ENCODE assay signal across 11 mouse cellular contexts in genomic region chr2:25186575-25186930, GRCm38 (mm10). TPM values are rescaled to one million over a fixed set of nuclear protein-coding genes. Genes with fewer than 3 reads are reported as not detected.
DNase-seq lines count a peak whose midpoint lies in the region; ATAC-seq lines count a peak whose summit lies in the region.
"Had no signal": no experiment of that assay in that cellular context is flagged by ENCODE, and none has a peak within 500 bp of the region (broad histone marks: within the 10 kb centered on the region; RNA-seq: fewer than 3 reads in every experiment).

No protein-coding gene starts in this region.

- H3K36me3 ChIP-seq in heart, embryonic 15.5 days, result no peaks in the 10 kb centered on the region
- H3K36me3 ChIP-seq in embryonic facial prominence, embryonic 13.5 days, result no peaks in the 10 kb centered on the region
- H3K36me3 ChIP-seq in intestine, embryonic 14.5 days (ENCODE audit: control insufficient read depth, insufficient read depth, low read length), result no peaks in the 10 kb centered on the region
- no peaks in the 10 kb centered on the region for H3K36me3 ChIP-seq in midbrain, embryonic 15.5 days (replicated peaks)

- ATAC-seq in heart, embryonic 15.5 days (replicated peaks; ENCODE audit: insufficient number of reproducible peaks, insufficient read depth, low FRiP score, low read depth), result no peak
- ATAC-seq in embryonic facial prominence, embryonic 13.5 days (ENCODE audit: insufficient number of reproducible peaks, insufficient read depth, low FRiP score, low TSS enrichment, low read depth), result 0 out of 2 replicates have a peak, but pooled peaks have one; percentile 8
- ATAC-seq in intestine, embryonic 14.5 days (replicated peaks; ENCODE audit: low FRiP score, low TSS enrichment, low read depth), result no peak; the same call in 1 of the 2 replicates
- ATAC-seq in midbrain, embryonic 15.5 days (replicated peaks), result no peak; the same call in 1 of the 2 replicates

- H3K9ac ChIP-seq in heart, embryonic 15.5 days, result no peak overlapping the region
- no peak overlapping the region for H3K9ac ChIP-seq in embryonic facial prominence, embryonic 13.5 days
- H3K9ac ChIP-seq in intestine, embryonic 14.5 days (ENCODE audit: low read length), result no peak overlapping the region
- H3K9ac ChIP-seq in midbrain, embryonic 15.5 days, result no peak overlapping the region

- WGBS in heart, embryonic 15.5 days, result 30% methylated on average over 5 of the region's 5 CpGs
- WGBS in embryonic facial prominence, embryonic 13.5 days, result 24% methylated on average over 5 of the region's 5 CpGs
- 33% methylated on average over 5 of the region's 5 CpGs for WGBS in intestine, embryonic 14.5 days
- 25% methylated on average over 5 of the region's 5 CpGs for WGBS in midbrain, embryonic 15.5 days

- intact Hi-C loops in left cerebral cortex, postnatal 14 days (cut with DNase I), result no loop called here
- intact Hi-C loops in gastrocnemius, postnatal 14 days (cut with DNase I; ENCODE audit: low total_unique reads), result no loop called here

- no peak for DNase-seq in heart, adult 8-10 months (ENCODE audit: low spot score)
- no peak for DNase-seq in intestine, embryonic 14.5 days (ENCODE audit: low spot score)
- no peak for DNase-seq in left cerebral cortex, postnatal 14 days (ENCODE audit: low spot score in 2 of 2)
- no peak for DNase-seq in MN1 (ENCODE audit: low spot score)
- no peak for DNase-seq in gastrocnemius, postnatal 14 days

- peaks cover 9% of the 10 kb centered on the region; the same call in 1 of the 2 replicates for H3K27me3 ChIP-seq in heart, embryonic 15.5 days
- H3K27me3 ChIP-seq in embryonic facial prominence, embryonic 13.5 days, result peaks cover 55% of the 10 kb centered on the region
- H3K27me3 ChIP-seq in intestine, embryonic 14.5 days (replicated peaks; ENCODE audit: control insufficient read depth, insufficient read depth, low read length), result peaks cover 38% of the 10 kb centered on the region
- H3K27me3 ChIP-seq in midbrain, embryonic 15.5 days (replicated peaks), result no peaks in the 10 kb centered on the region

- peak overlapping the region; percentile 93 for H3K4me2 ChIP-seq in heart, embryonic 15.5 days
- peak overlapping the region; percentile 89 for H3K4me2 ChIP-seq in embryonic facial prominence, embryonic 13.5 days
- H3K4me2 ChIP-seq in intestine, embryonic 14.5 days (ENCODE audit: low read length), result peak overlapping the region; percentile 94
- H3K4me2 ChIP-seq in midbrain, embryonic 15.5 days, result peak overlapping the region; percentile 82

- H3K4me3 ChIP-seq in heart, embryonic 15.5 days, result peak overlapping the region; percentile 59
- H3K4me3 ChIP-seq in embryonic facial prominence, embryonic 13.5 days, result peak overlapping the region; percentile 54
- 0 out of 2 replicates have a peak overlapping the region, but pooled peaks have one; percentile 33 for H3K4me3 ChIP-seq in intestine, embryonic 14.5 days (ENCODE audit: low read depth, low read length)
- H3K4me3 ChIP-seq in midbrain, embryonic 15.5 days, result peak overlapping the region; percentile 45
- H3K4me3 ChIP-seq: myocyte had no signal

- H3K4me1 ChIP-seq in heart, embryonic 15.5 days (replicated peaks), result peaks cover 32% of the 10 kb centered on the region
- peaks cover 10% of the 10 kb centered on the region for H3K4me1 ChIP-seq in embryonic facial prominence, embryonic 13.5 days
- peaks cover 16% of the 10 kb centered on the region; the same call in 1 of the 2 replicates for H3K4me1 ChIP-seq in intestine, embryonic 14.5 days (replicated peaks; ENCODE audit: control insufficient read depth, insufficient read depth, low read length)
- peaks cover 23% of the 10 kb centered on the region for H3K4me1 ChIP-seq in midbrain, embryonic 15.5 days

- H3K9me3 ChIP-seq in heart, embryonic 15.5 days (replicated peaks), result no peaks in the 10 kb centered on the region
- no peaks in the 10 kb centered on the region for H3K9me3 ChIP-seq in embryonic facial prominence, embryonic 13.5 days
- H3K9me3 ChIP-seq in intestine, embryonic 14.5 days (ENCODE audit: control insufficient read depth, low read length), result no peaks in the 10 kb centered on the region
- no peaks in the 10 kb centered on the region for H3K9me3 ChIP-seq in midbrain, embryonic 15.5 days

- no peak overlapping the region for H3K27ac ChIP-seq in heart, embryonic 15.5 days
- H3K27ac ChIP-seq in embryonic facial prominence, embryonic 13.5 days, result peak overlapping the region; percentile 65; the same call in 1 of the 2 replicates
- no peak overlapping the region; the same call in 1 of the 2 replicates for H3K27ac ChIP-seq in intestine, embryonic 14.5 days (ENCODE audit: low read depth)
- peak overlapping the region; percentile 86; the same call in 1 of the 2 replicates for H3K27ac ChIP-seq in midbrain, embryonic 15.5 days

RNA-seq across cellular contexts. Expression of gene Nrarp, which starts 6.0 kb away (rescaled TPM):
- polyA plus RNA-seq in heart, embryonic 15.5 days (2015; fragmentation: Nextera tagmentation; extraction: Ambion mirVana), result 17.3 and 19.0 TPM in 2 replicates
- 1 to 10 TPM; 5.0 to 9.4 (median 9.2) TPM for total RNA-seq in heart, adult 8-10 months (2022)
- 15.0 and 16.7 TPM in 2 replicates for polyA plus RNA-seq in embryonic facial prominence, embryonic 13.5 days (2015; fragmentation: Nextera tagmentation; extraction: Ambion mirVana)
- polyA plus RNA-seq in intestine, embryonic 14.5 days (2014; fragmentation: Nextera tagmentation; extraction: Ambion mirVana), result 8.2 and 13.2 TPM in 2 replicates
- 15.3 and 18.1 TPM in 2 replicates for polyA plus RNA-seq in midbrain, embryonic 15.5 days (2015; fragmentation: Nextera tagmentation; extraction: Ambion mirVana)
- total RNA-seq in left cerebral cortex, postnatal 14 days (2021), result 10 to 100 TPM; 38.6 to 44.9 TPM
- total RNA-seq in gastrocnemius, postnatal 14 days (2021), result 10 to 100 TPM; 11.3 to 13.6 TPM

RNA-seq across cellular contexts. Expression of gene Tor4a, which starts 10.1 kb away (rescaled TPM):
- 5.8 and 10.3 TPM in 2 replicates for polyA plus RNA-seq in heart, embryonic 15.5 days (2015; fragmentation: Nextera tagmentation; extraction: Ambion mirVana)
- total RNA-seq in heart, adult 8-10 months (2022), result 1 to 10 TPM; 3.9 to 5.0 (median 4.7) TPM
- polyA plus RNA-seq in embryonic facial prominence, embryonic 13.5 days (2015; fragmentation: Nextera tagmentation; extraction: Ambion mirVana), result 5.1 and 6.1 TPM in 2 replicates
- polyA plus RNA-seq in intestine, embryonic 14.5 days (2014; fragmentation: Nextera tagmentation; extraction: Ambion mirVana), result 14.4 and 18.1 TPM in 2 replicates
- polyA plus RNA-seq in midbrain, embryonic 15.5 days (2015; fragmentation: Nextera tagmentation; extraction: Ambion mirVana), result 1.9 and 2.0 TPM in 2 replicates
- 1 to 10 TPM; 1.7 to 2.6 TPM for total RNA-seq in left cerebral cortex, postnatal 14 days (2021)
- 1 to 10 TPM; 1.9 TPM for total RNA-seq in gastrocnemius, postnatal 14 days (2021)

RNA-seq across cellular contexts. Expression of gene Nelfb, which starts 24.7 kb away (rescaled TPM):
- 62.7 and 79.5 TPM in 2 replicates for polyA plus RNA-seq in heart, embryonic 15.5 days (2015; fragmentation: Nextera tagmentation; extraction: Ambion mirVana)
- total RNA-seq in heart, adult 8-10 months (2022), result 10 to 100 TPM; 38.5 to 49.3 (median 39.5) TPM
- 110 and 114 TPM in 2 replicates for polyA plus RNA-seq in embryonic facial prominence, embryonic 13.5 days (2015; fragmentation: Nextera tagmentation; extraction: Ambion mirVana)
- polyA plus RNA-seq in intestine, embryonic 14.5 days (2014; fragmentation: Nextera tagmentation; extraction: Ambion mirVana), result 99.1 and 107 TPM in 2 replicates
- polyA plus RNA-seq in midbrain, embryonic 15.5 days (2015; fragmentation: Nextera tagmentation; extraction: Ambion mirVana), result 126 and 129 TPM in 2 replicates
- 10 to 100 TPM; 49.9 to 52.1 TPM for total RNA-seq in left cerebral cortex, postnatal 14 days (2021)
- 10 to 100 TPM; 24.1 to 26.1 TPM for total RNA-seq in gastrocnemius, postnatal 14 days (2021)

RNA-seq across cellular contexts. Expression of gene Stpg3, which starts 27.9 kb away (rescaled TPM):
- polyA plus RNA-seq in heart, embryonic 15.5 days (2015; fragmentation: Nextera tagmentation; extraction: Ambion mirVana), result not detected in 2 replicates
- not detected for total RNA-seq in heart, adult 8-10 months (2022)
- 0.15 TPM in 1 of 2 replicates, not detected in the other for polyA plus RNA-seq in embryonic facial prominence, embryonic 13.5 days (2015; fragmentation: Nextera tagmentation; extraction: Ambion mirVana)
- 0.18 TPM in 1 of 2 replicates, not detected in the other for polyA plus RNA-seq in intestine, embryonic 14.5 days (2014; fragmentation: Nextera tagmentation; extraction: Ambion mirVana)
- not detected in 2 replicates for polyA plus RNA-seq in midbrain, embryonic 15.5 days (2015; fragmentation: Nextera tagmentation; extraction: Ambion mirVana)
- under 1 TPM; 0.27 to 0.44 TPM for total RNA-seq in left cerebral cortex, postnatal 14 days (2021)
- total RNA-seq in gastrocnemius, postnatal 14 days (2021), result not detected
- total RNA-seq: adrenal gland, postnatal 36 days had no signal
- polyA plus RNA-seq: myocyte had no signal

RNA-seq across cellular contexts. Expression of gene Fam166a, which starts 32.0 kb away (rescaled TPM):
- 0.57 and 0.65 TPM in 2 replicates for polyA plus RNA-seq in heart, embryonic 15.5 days (2015; fragmentation: Nextera tagmentation; extraction: Ambion mirVana)
- not detected for total RNA-seq in heart, adult 8-10 months (2022)
- not detected in 2 replicates for polyA plus RNA-seq in embryonic facial prominence, embryonic 13.5 days (2015; fragmentation: Nextera tagmentation; extraction: Ambion mirVana)
- polyA plus RNA-seq in intestine, embryonic 14.5 days (2014; fragmentation: Nextera tagmentation; extraction: Ambion mirVana), result 0.51 TPM in 1 of 2 replicates, not detected in the other
- polyA plus RNA-seq in midbrain, embryonic 15.5 days (2015; fragmentation: Nextera tagmentation; extraction: Ambion mirVana), result 0.43 and 0.78 TPM in 2 replicates
- not detected for total RNA-seq in left cerebral cortex, postnatal 14 days (2021)
- total RNA-seq in gastrocnemius, postnatal 14 days (2021), result not detected
- total RNA-seq: adrenal gland, postnatal 36 days; layer of hippocampus, adult 2 months had no signal

Comparison
In these comparisons a context has a peak if more than half of its experiments do, and no peak if none do; other contexts are left out.
1. H3K27ac ChIP-seq: peak in embryonic facial prominence, embryonic 13.5 days (single experiment) and midbrain, embryonic 15.5 days (single experiment); none in heart, embryonic 15.5 days (single experiment) and intestine, embryonic 14.5 days (single experiment).
2. Peak in every context shown above with its lines, with median percentiles within 50 percentile points of each other: H3K4me2 ChIP-seq and H3K4me3 ChIP-seq.